Mouse (Mus musculus) splenic B cell, adult 2 months (primary cell): ENCODE results near the gene Slc9a9.

Source experiments
- DNase-seq: peaks from one replicate; pipeline ENCODE4 v3.0.0-alpha.2; 2011; ENCODE audit warnings: low read depth, low spot score
- H3K27me3 ChIP-seq: 2 replicates; pipeline ENCODE4 v1.6.1; 2012; ENCODE audit warnings: mild to moderate bottlenecking, low read length, moderate library complexity, mixed read lengths; ENCODE audit not compliant: control insufficient read depth, poor library complexity, insufficient read depth, severe bottlenecking
- H3K36me3 ChIP-seq: 2 replicates; pipeline ENCODE4 v1.6.1; 2012; ENCODE audit warnings: mild to moderate bottlenecking, low read length, moderate library complexity, mixed read lengths; ENCODE audit not compliant: control insufficient read depth, poor library complexity, insufficient read depth, severe bottlenecking

Gene Slc9a9

GRCm38 (mm10) chr9:95158916-95159315 is 489.2 kb downstream of the Slc9a9 start:
- Histone ChIP-seq H3K27me3 (no peaks in the 10 kb centered on the region), H3K36me3 (no peaks in the 10 kb centered on the region)
- DNase-seq, result no peak

GRCm38 (mm10) chr9:95160575-95161300 is 491.0 kb downstream of the Slc9a9 start:
- H3K36me3 ChIP-seq, result no peaks in the 10 kb centered on the region
- DNase-seq, result no peak
- no peaks in the 10 kb centered on the region for H3K27me3 ChIP-seq

GRCm38 (mm10) chr9:95161699-95162098 is 492.0 kb downstream of the Slc9a9 start:
- Histone ChIP-seq H3K27me3 (no peaks in the 10 kb centered on the region), H3K36me3 (no peaks in the 10 kb centered on the region)
- DNase-seq, result no peak

GRCm38 (mm10) chr9:95166224-95166623 is 496.5 kb downstream of the Slc9a9 start:
- DNase-seq, result no peak
- no peaks in the 10 kb centered on the region for H3K27me3 ChIP-seq
- no peaks in the 10 kb centered on the region for H3K36me3 ChIP-seq

- DNase-seq, result no peak
- Histone ChIP-seq H3K27me3 (no peaks in the 10 kb centered on the region), H3K36me3 (no peaks in the 10 kb centered on the region)
Observed at GRCm38 (mm10) chr9:95167806-95168205, 498.1 kb downstream of the Slc9a9 start.

GRCm38 (mm10) chr9:95168487-95169008 is 498.8 kb downstream of the Slc9a9 start:
- no peak for DNase-seq
- no peaks in the 10 kb centered on the region for H3K27me3 ChIP-seq
- no peaks in the 10 kb centered on the region for H3K36me3 ChIP-seq

GRCm38 (mm10) chr9:95178170-95178569 is 508.5 kb downstream of the Slc9a9 start:
- Histone ChIP-seq H3K27me3 (no peaks in the 10 kb centered on the region), H3K36me3 (no peaks in the 10 kb centered on the region)
- DNase-seq, result no peak

GRCm38 (mm10) chr9:95180005-95180404 is 510.3 kb downstream of the Slc9a9 start:
- Histone ChIP-seq H3K36me3 (no peaks in the 10 kb centered on the region), H3K27me3 (no peaks in the 10 kb centered on the region)
- no peak for DNase-seq

- no peaks in the 10 kb centered on the region for H3K36me3 ChIP-seq
- peak; percentile 4 for DNase-seq
- no peaks in the 10 kb centered on the region for H3K27me3 ChIP-seq
Observed at GRCm38 (mm10) chr9:95180569-95180968, 510.9 kb downstream of the Slc9a9 start.

- Histone ChIP-seq H3K27me3 (no peaks in the 10 kb centered on the region), H3K36me3 (no peaks in the 10 kb centered on the region)
- DNase-seq, result no peak
Observed at GRCm38 (mm10) chr9:95181241-95182043, 511.7 kb downstream of the Slc9a9 start.

- DNase-seq, result no peak
- no peaks in the 10 kb centered on the region for H3K27me3 ChIP-seq
Observed at GRCm38 (mm10) chr9:95182272-95182671, 512.6 kb downstream of the Slc9a9 start.

GRCm38 (mm10) chr9:95184453-95184852 is 514.7 kb downstream of the Slc9a9 start:
- no peaks in the 10 kb centered on the region for H3K36me3 ChIP-seq
- no peaks in the 10 kb centered on the region for H3K27me3 ChIP-seq
- DNase-seq, result no peak

More at GRCm38 (mm10) chr9:95182272-95182671, 512.6 kb downstream of the Slc9a9 start:
- no peaks in the 10 kb centered on the region for H3K36me3 ChIP-seq

GRCm38 (mm10) chr9:95185840-95186239 is 516.1 kb downstream of the Slc9a9 start:
- DNase-seq, result no peak
- H3K36me3 ChIP-seq, result no peaks in the 10 kb centered on the region
- H3K27me3 ChIP-seq, result no peaks in the 10 kb centered on the region

- Histone ChIP-seq H3K27me3 (no peaks in the 10 kb centered on the region), H3K36me3 (no peaks in the 10 kb centered on the region)
- no peak for DNase-seq
Observed at GRCm38 (mm10) chr9:95186386-95187289, 516.9 kb downstream of the Slc9a9 start.
